Mouse (Mus musculus) right cerebral cortex, postnatal 4 days (tissue): ENCODE data around the gene Epb41l4b.
A peak's percentile ranks its signal among the peaks of the same experiment; 100 is the strongest.

Experiments used
- DNase-seq: peaks from one replicate; pipeline ENCODE4 v3.0.0-alpha.2; 2022

The Epb41l4b gene

GRCm38 (mm10) chr4:57143026-57143937 lies at the start of gene Epb41l4b:
Epb41l4b (minus strand) TSS chr4:57143437.
- peak; percentile 85 for DNase-seq

GRCm38 (mm10) chr4:57191543-57192283 lies 48.5 kb upstream of the Epb41l4b start:
- no peak for DNase-seq

- DNase-seq, result no peak
Observed at GRCm38 (mm10) chr4:57189881-57190280, 46.6 kb upstream of the Epb41l4b start.

GRCm38 (mm10) chr4:57186035-57186434 lies 42.8 kb upstream of the Epb41l4b start:
- no peak for DNase-seq

- DNase-seq, result no peak
Observed at GRCm38 (mm10) chr4:57185462-57185861, 42.2 kb upstream of the Epb41l4b start.

GRCm38 (mm10) chr4:57183493-57183892 lies 40.3 kb upstream of the Epb41l4b start:
- DNase-seq, result no peak

- DNase-seq, result no peak
Observed at GRCm38 (mm10) chr4:57181538-57181937, 38.3 kb upstream of the Epb41l4b start.

GRCm38 (mm10) chr4:57178881-57179280 lies 35.6 kb upstream of the Epb41l4b start:
- no peak for DNase-seq

GRCm38 (mm10) chr4:57175329-57175728 lies 32.1 kb upstream of the Epb41l4b start:
- no peak for DNase-seq

- DNase-seq, result no peak
Observed at GRCm38 (mm10) chr4:57172861-57173260, 29.6 kb upstream of the Epb41l4b start.

GRCm38 (mm10) chr4:57171817-57172216 lies 28.6 kb upstream of the Epb41l4b start:
- DNase-seq, result no peak

GRCm38 (mm10) chr4:57168680-57169079 lies 25.4 kb upstream of the Epb41l4b start:
- no peak for DNase-seq

GRCm38 (mm10) chr4:57168277-57168676 lies 25.0 kb upstream of the Epb41l4b start:
- no peak for DNase-seq

GRCm38 (mm10) chr4:57166922-57167870 lies 24.0 kb upstream of the Epb41l4b start:
- DNase-seq, result no peak

GRCm38 (mm10) chr4:57165654-57166053 lies 22.4 kb upstream of the Epb41l4b start:
- no peak for DNase-seq

- no peak for DNase-seq
Observed at GRCm38 (mm10) chr4:57164578-57165210, 21.5 kb upstream of the Epb41l4b start.

GRCm38 (mm10) chr4:57162789-57163722 lies 19.8 kb upstream of the Epb41l4b start:
- no peak for DNase-seq

GRCm38 (mm10) chr4:57160571-57160970 lies 17.3 kb upstream of the Epb41l4b start:
- no peak for DNase-seq

- no peak for DNase-seq
Observed at GRCm38 (mm10) chr4:57156549-57157169, 13.4 kb upstream of the Epb41l4b start.

- DNase-seq, result no peak
Observed at GRCm38 (mm10) chr4:57153838-57154237, 10.6 kb upstream of the Epb41l4b start.
